Mouse (Mus musculus): ENCODE measurements around the gene Ggct.

Gene Ggct

GRCm38 (mm10) chr6:54992734-54993260, at the start of gene Ggct:
Gene Ggct (minus strand): TSS chr6:54992950.
- DNase-seq (ENCODE audit: low spot score) = peak; percentile 96

GRCm38 (mm10) chr6:55040031-55040430, 47.3 kb upstream of the Ggct start:
- DNase-seq (ENCODE audit: low spot score) = no peak

- DNase-seq (ENCODE audit: low spot score) = no peak
Measured at GRCm38 (mm10) chr6:55039446-55039783, 46.7 kb upstream of the Ggct start.

GRCm38 (mm10) chr6:55038671-55039445, 46.1 kb upstream of the Ggct start:
- DNase-seq (ENCODE audit: low spot score) = no peak

- peak; percentile 80 for DNase-seq (ENCODE audit: low spot score)
Measured at GRCm38 (mm10) chr6:55037799-55038670, 45.3 kb upstream of the Ggct start, which contains the start of gene Gars. Gene Gars (plus strand): TSS chr6:55038007.

GRCm38 (mm10) chr6:55036731-55037130, 44.0 kb upstream of the Ggct start:
- DNase-seq (ENCODE audit: low spot score) = no peak

- DNase-seq (ENCODE audit: low spot score) = no peak
Measured at GRCm38 (mm10) chr6:55027642-55028041, 34.9 kb upstream of the Ggct start.

- DNase-seq (ENCODE audit: low spot score) = no peak
Measured at GRCm38 (mm10) chr6:55021806-55022205, 29.1 kb upstream of the Ggct start.

- no peak for DNase-seq (ENCODE audit: low spot score)
Measured at GRCm38 (mm10) chr6:55018417-55018816, 25.7 kb upstream of the Ggct start.

- peak; percentile 30 for DNase-seq (ENCODE audit: low spot score)
Measured at GRCm38 (mm10) chr6:55016710-55017583, 24.2 kb upstream of the Ggct start.

GRCm38 (mm10) chr6:55016236-55016635, 23.5 kb upstream of the Ggct start:
- no peak for DNase-seq (ENCODE audit: low spot score)

- DNase-seq (ENCODE audit: low spot score) = no peak
Measured at GRCm38 (mm10) chr6:55014184-55014583, 21.4 kb upstream of the Ggct start.

- no peak for DNase-seq (ENCODE audit: low spot score)
Measured at GRCm38 (mm10) chr6:55012516-55012915, 19.8 kb upstream of the Ggct start.

- DNase-seq (ENCODE audit: low spot score) = no peak
Measured at GRCm38 (mm10) chr6:55010330-55011091, 17.8 kb upstream of the Ggct start.

GRCm38 (mm10) chr6:55009391-55010230, 16.9 kb upstream of the Ggct start:
- no peak for DNase-seq (ENCODE audit: low spot score)

- DNase-seq (ENCODE audit: low spot score) = no peak
Measured at GRCm38 (mm10) chr6:55008401-55008800, 15.7 kb upstream of the Ggct start.

- no peak for DNase-seq (ENCODE audit: low spot score)
Measured at GRCm38 (mm10) chr6:55003559-55003958, 10.8 kb upstream of the Ggct start.

- DNase-seq (ENCODE audit: low spot score) = no peak
Measured at GRCm38 (mm10) chr6:55002438-55002837, 9.7 kb upstream of the Ggct start.

GRCm38 (mm10) chr6:55001320-55001719, 8.6 kb upstream of the Ggct start:
- no peak for DNase-seq (ENCODE audit: low spot score)

GRCm38 (mm10) chr6:54997726-54998125, 5.0 kb upstream of the Ggct start:
- DNase-seq (ENCODE audit: low spot score) = no peak

Measured in ovary, adult 18-20 months (tissue).